Mouse (Mus musculus) kidney, adult 2 months (tissue): ENCODE measurements at regions not wholly inside any gene's neighbourhood (a gene's known extent, or its start where the extent isn't known, plus 50 kb on each side); places are given as distances from the start of the nearest gene placed in this dataset.

Source experiments
- CTCF ChIP-seq: fragments of 200-500 bp; conservative IDR thresholded peaks from 2 replicates; pipeline ENCODE4 v1.5.1; 2011; ENCODE audit warnings: low read depth, mild to moderate bottlenecking, control low read depth, low read length, moderate library complexity, mixed read lengths; ENCODE audit not compliant: insufficient read depth, insufficient read length
- POLR2A ChIP-seq: fragments of 200-500 bp; IDR thresholded peaks from one replicate; pipeline ENCODE4 v1.6.1; 2011; ENCODE audit warnings: low read depth, low read length, control low read depth

DNA sequence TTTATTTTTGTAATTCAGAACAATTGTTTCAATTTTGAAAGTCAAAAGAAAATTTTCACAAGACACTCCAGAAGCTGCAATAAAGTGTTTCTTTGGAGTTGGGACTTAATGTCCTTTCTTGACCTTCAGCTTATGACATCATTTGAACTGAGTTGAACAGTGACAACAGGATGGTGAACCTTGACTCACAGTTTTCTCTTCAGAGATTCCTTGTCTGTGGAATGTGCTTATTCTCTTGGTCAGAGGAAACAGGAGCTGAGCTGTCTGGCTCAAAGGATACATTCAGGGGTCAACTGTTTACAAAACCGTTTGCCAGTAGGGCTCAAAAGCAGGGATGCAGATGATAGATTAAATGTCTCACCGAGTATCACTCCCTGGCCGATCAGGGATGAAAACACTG, 408.0 kb downstream of the Col12a1 start:
- TF ChIP-seq CTCF (no peak), POLR2A (no peak)
